Mouse (Mus musculus) cerebellum, adult 2 months (tissue): ENCODE measurements at regions not wholly inside any gene's neighbourhood (a gene's known extent, or its start where the extent isn't known, plus 50 kb on each side); places are given as distances from the start of the nearest gene placed in this dataset.

Experiments used
- DNase-seq, 2 experiments: peaks; one replicate each; pipeline ENCODE4 v3.0.0; 2021
- H3K27ac ChIP-seq: fragments of 200-500 bp; 2 replicates; pipeline ENCODE4 v1.5.1; 2012; ENCODE audit warnings: low read length, control low read depth, inconsistent platforms; ENCODE audit not compliant: insufficient read depth
- H3K27me3 ChIP-seq: fragments of 200-500 bp; 2 replicates; pipeline ENCODE4 v1.6.1; 2012; ENCODE audit warnings: inconsistent platforms, mild to moderate bottlenecking, low read length, moderate library complexity; ENCODE audit not compliant: control insufficient read depth, insufficient read depth
- H3K4me1 ChIP-seq: fragments of 200-500 bp; 2 replicates; pipeline ENCODE4 v1.6.1; 2011; ENCODE audit warnings: low read length; ENCODE audit not compliant: control insufficient read depth, insufficient read depth
- H3K4me3 ChIP-seq: fragments of 200-500 bp; replicated peaks from 2 replicates; pipeline ENCODE3; 2011; ENCODE audit warnings: mild to moderate bottlenecking, low read depth, low read length, control low read depth; ENCODE audit not compliant: insufficient read depth
- CTCF ChIP-seq: fragments of 200-500 bp; IDR thresholded peaks from 2 replicates; pipeline ENCODE4 v1.5.1; 2011; ENCODE audit warnings: low read depth, mild to moderate bottlenecking, control low read depth, low read length, moderate library complexity, borderline replicate concordance; ENCODE audit not compliant: insufficient read depth
- POLR2A ChIP-seq: fragments of 200-500 bp; IDR thresholded peaks from 2 replicates; pipeline ENCODE4 v1.6.1; 2011; ENCODE audit warnings: low read length, control low read depth, borderline replicate concordance; ENCODE audit not compliant: insufficient read depth
- WGBS: fragments of 180-500 bp; shearing (Covaris S2); methylation state at CpG from one replicate; pipeline ENCODE4 v1.1.7; 2018; 5-methylcytosine and 5-hydroxymethylcytosine counted together

GRCm38 (mm10) chr8:126734743-126735487 is 141.1 kb upstream of the Irf2bp2 start:
- Histone ChIP-seq H3K27ac (peak overlapping the region; percentile 88), H3K4me3 (no peak overlapping the region), H3K4me1 (peaks cover 24% of the 10 kb centered on the region), H3K27me3 (no peaks in the 10 kb centered on the region)
- TF ChIP-seq POLR2A = no peak
- no peak for TF ChIP-seq CTCF
- peak in 1 of 2 experiments; percentile 45 for DNase-seq
- 33% methylated on average over 7 of the region's 7 CpGs for WGBS

- no peak overlapping the region for H3K27ac ChIP-seq
- TF ChIP-seq POLR2A (no peak), CTCF (no peak)
- no peaks in the 10 kb centered on the region for H3K27me3 ChIP-seq
- WGBS = 81% methylated on average over 6 of the region's 6 CpGs
- no peak overlapping the region for H3K4me3 ChIP-seq
- H3K4me1 ChIP-seq = peaks cover 24% of the 10 kb centered on the region
- DNase-seq = no peak
Observed at GRCm38 (mm10) chr8:126733779-126734178, 140.0 kb upstream of the Irf2bp2 start.

- H3K4me3 ChIP-seq = no peak overlapping the region
- TF ChIP-seq CTCF (no peak), POLR2A (no peak)
- H3K4me1 ChIP-seq = peaks cover 24% of the 10 kb centered on the region
- no peaks in the 10 kb centered on the region for H3K27me3 ChIP-seq
- WGBS = 31% methylated on average over 7 of the region's 7 CpGs
- peak; percentile 55 to 72 for DNase-seq
- H3K27ac ChIP-seq = no peak overlapping the region
Observed at GRCm38 (mm10) chr8:126733307-126733706, 139.5 kb upstream of the Irf2bp2 start.

GRCm38 (mm10) chr8:126730017-126730631 is 136.3 kb upstream of the Irf2bp2 start:
- H3K27me3 ChIP-seq = no peaks in the 10 kb centered on the region
- no peak overlapping the region for H3K4me3 ChIP-seq
- TF ChIP-seq CTCF (no peak), POLR2A (no peak)
- H3K27ac ChIP-seq = no peak overlapping the region
- WGBS = 88% methylated on average over 3 of the region's 3 CpGs
- no peak for DNase-seq
- peaks cover 9% of the 10 kb centered on the region; the same call in 1 of the 2 replicates for H3K4me1 ChIP-seq

- H3K4me3 ChIP-seq = no peak overlapping the region
- no peaks in the 10 kb centered on the region for H3K27me3 ChIP-seq
- no peak for DNase-seq
- 89% methylated on average over 12 of the region's 12 CpGs for WGBS
- TF ChIP-seq POLR2A = no peak
- TF ChIP-seq CTCF = no peak
- H3K27ac ChIP-seq = no peak overlapping the region
- H3K4me1 ChIP-seq = peaks cover 3% of the 10 kb centered on the region; the same call in 1 of the 2 replicates
Observed at GRCm38 (mm10) chr8:126728987-126729632, 135.3 kb upstream of the Irf2bp2 start.

- Histone ChIP-seq H3K27ac (no peak overlapping the region), H3K27me3 (no peaks in the 10 kb centered on the region), H3K4me3 (no peak overlapping the region), H3K4me1 (no peaks in the 10 kb centered on the region; the same call in 1 of the 2 replicates)
- TF ChIP-seq POLR2A (no peak), CTCF (no peak)
- no peak for DNase-seq
- WGBS = 94% methylated on average over 5 of the region's 5 CpGs
Observed at GRCm38 (mm10) chr8:126728135-126728534, 134.3 kb upstream of the Irf2bp2 start.

- 97% methylated on average over 2 of the region's 2 CpGs for WGBS
- Histone ChIP-seq H3K27ac (no peak overlapping the region), H3K4me1 (no peaks in the 10 kb centered on the region), H3K27me3 (no peaks in the 10 kb centered on the region), H3K4me3 (no peak overlapping the region)
- DNase-seq = no peak
- no peak for TF ChIP-seq CTCF
- no peak for TF ChIP-seq POLR2A
Observed at GRCm38 (mm10) chr8:126727068-126727467, 133.3 kb upstream of the Irf2bp2 start.
